Mouse (Mus musculus) limb, embryonic 13.5 days (tissue): Measurements from ENCODE around the gene Tor3a. TPM values are rescaled to one million over a fixed set of nuclear protein-coding genes. Genes with fewer than 3 reads are reported as not detected.

Experiments
- ATAC-seq: fragments of 200-750 bp; cut with Nextera tagmentation; 2 replicates; pipeline ENCODE4 v1.8.0; 2017; ENCODE audit warnings: low read depth, moderate number of reproducible peaks, moderate TSS enrichment; ENCODE audit not compliant: low FRiP score
- H3K27ac ChIP-seq: fragments of 300-500 bp; sonication (generic); 2 replicates; pipeline ENCODE4 v1.5.1; 2015; ENCODE audit warnings: inconsistent platforms, mild to moderate bottlenecking, moderate library complexity
- H3K27me3 ChIP-seq: fragments of 300-500 bp; sonication (generic); 2 replicates; pipeline ENCODE4 v1.6.1; 2015; ENCODE audit warnings: mild to moderate bottlenecking, inconsistent platforms
- H3K36me3 ChIP-seq: fragments of 300-500 bp; sonication (generic); 2 replicates; pipeline ENCODE4 v1.6.1; 2015; ENCODE audit warnings: inconsistent platforms, mild to moderate bottlenecking, moderate library complexity
- H3K4me1 ChIP-seq: fragments of 300-500 bp; sonication (generic); 2 replicates; pipeline ENCODE4 v1.6.1; 2015; ENCODE audit warnings: inconsistent platforms
- H3K4me2 ChIP-seq: fragments of 300-500 bp; sonication (generic); replicated peaks from 2 replicates; pipeline ENCODE4 v1.6.1; 2015; ENCODE audit warnings: inconsistent platforms, mild to moderate bottlenecking, moderate library complexity
- H3K4me3 ChIP-seq: fragments of 300-500 bp; sonication (generic); 2 replicates; pipeline ENCODE4 v1.5.1; 2015; ENCODE audit warnings: moderate library complexity, mild to moderate bottlenecking, inconsistent platforms
- H3K9ac ChIP-seq: fragments of 300-500 bp; sonication (generic); 2 replicates; pipeline ENCODE4 v1.6.1; 2015; ENCODE audit warnings: mild to moderate bottlenecking, inconsistent platforms
- H3K9me3 ChIP-seq: fragments of 300-500 bp; sonication (generic); 2 replicates; pipeline ENCODE4 v1.6.1; 2016; ENCODE audit warnings: inconsistent platforms
- WGBS: fragments of 180-500 bp; shearing (Covaris S2); methylation state at CpG from one replicate; pipeline ENCODE4 v1.1.7; 2015; 5-methylcytosine and 5-hydroxymethylcytosine counted together
- polyA plus RNA-seq: library from polyadenylated mRNA; unstranded; fragments of >200 nt; fragmentation: Nextera tagmentation; extraction: Ambion mirVana; gene quantifications from 2 replicates; pipeline ENCODE4 v1.2.1, GENCODE M21; 2015

Gene Tor3a
- polyA plus RNA-seq, 1 experiment from 2014 or later, result 8.3 TPM

- 95% methylated on average over 4 of the region's 4 CpGs for WGBS
Measured at GRCm38 (mm10) chr1:156703444-156703843, 29.3 kb upstream of the Tor3a start.

DNA sequence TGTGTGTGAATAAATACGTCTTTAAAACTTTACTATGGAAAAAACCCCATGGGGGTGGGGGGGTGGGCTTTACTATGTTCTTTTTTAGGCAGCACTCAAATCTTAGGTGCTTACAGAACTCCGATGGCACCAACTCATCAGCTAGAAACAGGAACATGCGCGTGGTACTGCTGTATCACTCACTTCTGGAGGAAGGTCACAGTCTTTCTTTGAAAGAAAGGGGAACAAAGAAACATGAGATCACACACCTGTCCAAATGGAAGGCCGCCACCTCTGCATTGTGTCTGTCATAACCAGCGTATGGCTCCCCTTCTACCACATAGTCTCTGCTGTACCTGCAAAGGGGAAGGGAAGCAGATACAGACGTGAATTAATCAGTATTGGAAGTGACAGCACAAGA, 28.0 kb upstream of the Tor3a start:
- Histone ChIP-seq H3K4me3 (no peak overlapping the region), H3K4me1 (no peaks in the 10 kb centered on the region), H3K9me3 (no peaks in the 10 kb centered on the region), H3K4me2 (no peak overlapping the region), H3K9ac (no peak overlapping the region), H3K36me3 (peaks cover 75% of the 10 kb centered on the region), H3K27ac (no peak overlapping the region), H3K27me3 (no peaks in the 10 kb centered on the region)
- no peak for ATAC-seq
- WGBS, result 92% methylated on average over 7 of the region's 7 CpGs

More at GRCm38 (mm10) chr1:156703444-156703843, 29.3 kb upstream of the Tor3a start:
- H3K36me3 ChIP-seq, result peaks cover 64% of the 10 kb centered on the region
- no peak overlapping the region for H3K9ac ChIP-seq
- H3K4me2 ChIP-seq, result no peak overlapping the region
- no peak overlapping the region for H3K27ac ChIP-seq
- H3K27me3 ChIP-seq, result no peaks in the 10 kb centered on the region
- no peaks in the 10 kb centered on the region for H3K4me1 ChIP-seq
- no peaks in the 10 kb centered on the region for H3K9me3 ChIP-seq
- ATAC-seq, result no peak
- H3K4me3 ChIP-seq, result no peak overlapping the region

- Histone ChIP-seq H3K9ac (no peak overlapping the region), H3K4me2 (no peak overlapping the region), H3K9me3 (no peaks in the 10 kb centered on the region), H3K27ac (no peak overlapping the region), H3K4me1 (no peaks in the 10 kb centered on the region; the same call in 1 of the 2 replicates), H3K36me3 (peaks cover 88% of the 10 kb centered on the region), H3K4me3 (no peak overlapping the region), H3K27me3 (no peaks in the 10 kb centered on the region)
- no peak for ATAC-seq
- 65% methylated on average over 7 of the region's 7 CpGs for WGBS
Measured at GRCm38 (mm10) chr1:156686025-156686661, 12.0 kb upstream of the Tor3a start.

GRCm38 (mm10) chr1:156679599-156679998, 5.4 kb upstream of the Tor3a start:
- Histone ChIP-seq H3K36me3 (peaks cover 50% of the 10 kb centered on the region), H3K27ac (no peak overlapping the region), H3K4me1 (peaks cover under 1% of the 10 kb centered on the region; the same call in 1 of the 2 replicates), H3K4me2 (no peak overlapping the region), H3K9ac (no peak overlapping the region), H3K9me3 (no peaks in the 10 kb centered on the region), H3K4me3 (no peak overlapping the region), H3K27me3 (no peaks in the 10 kb centered on the region)
- ATAC-seq, result no peak
- 83% methylated on average over 9 of the region's 9 CpGs for WGBS

DNA sequence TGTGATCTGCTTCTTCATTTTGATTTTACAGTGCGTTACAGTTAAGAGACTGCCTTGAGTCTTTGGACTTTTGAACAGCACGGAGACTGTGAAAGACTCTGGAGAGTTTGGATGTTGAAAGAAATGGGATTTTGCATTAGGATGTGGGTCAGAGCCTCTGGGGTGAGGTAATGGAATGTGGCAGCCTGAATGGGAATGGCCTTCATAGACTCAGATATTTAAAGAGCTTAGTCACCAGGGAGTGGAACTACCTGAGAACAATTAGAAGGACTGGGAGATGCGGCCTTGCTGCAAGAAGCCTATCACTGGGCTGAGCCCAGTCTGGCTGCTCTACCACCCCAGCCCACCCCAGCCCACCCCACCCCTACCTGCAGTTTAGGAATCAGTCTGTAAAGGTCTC, 3.1 kb upstream of the Tor3a start:
- Histone ChIP-seq H3K4me2 (no peak overlapping the region), H3K27ac (no peak overlapping the region), H3K9ac (no peak overlapping the region), H3K4me3 (no peak overlapping the region), H3K36me3 (peaks cover 32% of the 10 kb centered on the region), H3K9me3 (no peaks in the 10 kb centered on the region), H3K27me3 (no peaks in the 10 kb centered on the region), H3K4me1 (peaks cover 18% of the 10 kb centered on the region)
- ATAC-seq, result no peak
- WGBS, result 80% methylated on average over 3 of the region's 3 CpGs

- Histone ChIP-seq H3K36me3 (peaks cover 27% of the 10 kb centered on the region), H3K4me2 (no peak overlapping the region), H3K4me1 (peaks cover 18% of the 10 kb centered on the region), H3K9me3 (no peaks in the 10 kb centered on the region), H3K4me3 (no peak overlapping the region), H3K27me3 (no peaks in the 10 kb centered on the region), H3K9ac (no peak overlapping the region), H3K27ac (no peak overlapping the region)
- ATAC-seq, result no peak
- 85% methylated on average over 5 of the region's 5 CpGs for WGBS
Measured at GRCm38 (mm10) chr1:156676596-156676995, 2.4 kb upstream of the Tor3a start.

GRCm38 (mm10) chr1:156676171-156676570, 2.0 kb upstream of the Tor3a start:
- Histone ChIP-seq H3K4me1 (peaks cover 18% of the 10 kb centered on the region), H3K4me3 (no peak overlapping the region), H3K36me3 (peaks cover 25% of the 10 kb centered on the region), H3K9ac (no peak overlapping the region), H3K4me2 (no peak overlapping the region), H3K27ac (no peak overlapping the region), H3K9me3 (no peaks in the 10 kb centered on the region), H3K27me3 (no peaks in the 10 kb centered on the region)
- ATAC-seq, result no peak
- WGBS, result 33% methylated on average over 12 of the region's 12 CpGs

DNA sequence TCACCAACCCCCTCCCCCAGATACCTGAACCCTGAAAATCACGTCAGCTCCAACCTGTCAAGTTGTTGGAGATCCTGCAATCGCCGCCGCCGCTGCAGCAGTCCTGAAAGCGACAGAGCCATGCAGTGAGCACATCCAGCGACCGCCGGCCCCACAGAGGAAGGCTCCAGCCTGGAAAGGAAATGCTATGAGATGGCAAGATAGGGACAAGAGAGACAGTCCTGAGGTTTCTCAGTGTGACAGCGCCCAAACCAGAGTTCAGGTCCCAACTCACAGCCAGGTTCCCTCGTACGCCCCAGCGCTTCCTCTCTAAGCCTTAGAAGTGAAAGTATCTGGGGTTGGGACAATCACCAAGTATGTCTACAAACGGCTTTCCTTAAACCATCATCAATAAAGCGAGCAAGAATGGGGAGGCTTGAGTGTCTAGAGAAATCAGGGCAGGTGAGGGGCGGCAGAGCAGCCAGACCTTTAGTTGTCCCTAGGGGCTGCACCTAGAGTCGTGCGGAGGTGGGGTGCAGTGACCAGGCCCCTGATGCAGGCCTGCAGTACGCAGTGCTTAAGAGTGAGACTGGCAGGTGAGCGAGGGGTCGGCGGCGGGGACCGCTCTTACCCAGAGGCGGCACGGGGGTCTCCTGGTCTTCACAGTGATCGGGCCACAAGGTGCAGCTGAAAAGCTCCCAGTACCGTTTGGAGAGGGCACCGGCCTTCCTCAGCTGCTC, 521 bp downstream of the Tor3a start:
- Histone ChIP-seq H3K9me3 (no peaks in the 10 kb centered on the region), H3K4me3 (peak overlapping the region; percentile 65), H3K4me1 (peaks cover 23% of the 10 kb centered on the region), H3K4me2 (peak overlapping the region; percentile 99), H3K27me3 (no peaks in the 10 kb centered on the region), H3K27ac (no peak overlapping the region), H3K36me3 (peaks cover 2% of the 10 kb centered on the region; the same call in 1 of the 2 replicates), H3K9ac (peak overlapping the region; percentile 72)
- ATAC-seq, result peak; percentile 41; the same call in 1 of the 2 replicates
- WGBS, result 2% methylated on average over 29 of the region's 29 CpGs

GRCm38 (mm10) chr1:156672720-156673475, 1.3 kb downstream of the Tor3a start:
- Histone ChIP-seq H3K4me3 (peak overlapping the region; percentile 65), H3K4me1 (peaks cover 27% of the 10 kb centered on the region), H3K27ac (no peak overlapping the region), H3K9ac (peak overlapping the region; percentile 72; the same call in 1 of the 2 replicates), H3K36me3 (no peaks in the 10 kb centered on the region), H3K27me3 (no peaks in the 10 kb centered on the region), H3K9me3 (no peaks in the 10 kb centered on the region), H3K4me2 (peak overlapping the region; percentile 99)
- WGBS, result 19% methylated on average over 14 of the region's 14 CpGs
- ATAC-seq, result no peak; the same call in 1 of the 2 replicates

DNA sequence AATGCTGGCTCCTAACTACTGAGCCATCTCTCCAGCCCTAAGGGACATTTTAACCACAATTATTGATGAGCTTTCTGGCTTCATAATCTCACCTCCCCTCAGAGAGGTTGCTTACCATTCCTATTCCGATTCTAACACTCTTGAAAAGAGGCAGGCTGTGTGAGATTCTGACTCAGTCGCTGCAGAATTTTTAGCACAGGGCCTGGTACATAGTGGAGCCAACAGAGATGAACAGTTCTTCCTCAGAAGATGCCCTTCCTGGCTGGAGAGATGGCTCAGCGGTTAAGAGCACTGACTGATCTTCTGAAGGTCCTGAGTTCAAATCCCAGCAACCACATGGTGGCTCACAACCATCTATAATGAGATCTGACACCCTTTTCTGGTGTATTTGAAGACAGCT, 2.2 kb downstream of the Tor3a start:
- H3K4me1 ChIP-seq, result peaks cover 30% of the 10 kb centered on the region
- H3K4me2 ChIP-seq, result no peak overlapping the region
- ATAC-seq, result no peak
- WGBS, result 85% methylated on average over 3 of the region's 3 CpGs
- no peaks in the 10 kb centered on the region for H3K36me3 ChIP-seq
- no peak overlapping the region for H3K9ac ChIP-seq
- no peak overlapping the region for H3K4me3 ChIP-seq
- no peaks in the 10 kb centered on the region for H3K27me3 ChIP-seq
- H3K9me3 ChIP-seq, result no peaks in the 10 kb centered on the region
- no peak overlapping the region for H3K27ac ChIP-seq

DNA sequence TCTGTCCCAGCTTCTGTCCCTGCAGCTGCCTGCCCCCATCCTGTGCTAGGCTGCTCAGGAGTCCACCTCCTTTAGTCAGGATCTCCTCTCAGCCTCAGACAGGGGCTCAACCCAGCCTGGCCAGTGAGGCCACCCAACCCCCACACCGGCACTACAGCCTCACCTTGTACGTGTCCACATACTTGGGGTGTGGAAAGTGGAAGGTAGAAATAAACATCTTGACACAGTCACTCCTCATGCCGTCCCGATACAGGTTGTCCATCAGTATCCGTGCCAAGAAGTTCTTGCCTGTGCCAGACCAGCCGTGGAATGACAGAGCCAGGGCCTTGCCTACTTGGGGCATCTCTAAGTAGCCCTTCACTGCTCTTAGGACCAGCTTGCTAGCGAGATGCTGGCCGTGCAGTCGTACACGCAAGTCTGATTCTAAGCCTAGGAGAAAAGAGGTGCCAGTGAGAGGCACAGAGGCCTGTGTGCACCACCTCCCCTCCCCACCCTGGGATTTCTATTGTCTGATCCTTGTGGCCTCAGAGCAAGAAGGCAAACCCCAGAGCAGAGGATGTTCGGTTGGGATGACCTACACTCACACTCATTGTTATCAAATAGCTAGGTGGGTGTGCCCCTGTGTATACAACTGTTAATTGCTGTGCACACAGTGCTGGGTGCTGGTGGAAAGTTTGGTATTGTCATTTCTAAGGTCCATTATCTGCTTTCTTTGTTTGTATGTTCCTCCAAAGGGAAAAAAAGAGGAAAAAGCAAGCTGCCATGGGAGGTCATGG, 4.8 kb downstream of the Tor3a start:
- Histone ChIP-seq H3K9me3 (no peaks in the 10 kb centered on the region), H3K4me1 (peaks cover 28% of the 10 kb centered on the region), H3K27me3 (no peaks in the 10 kb centered on the region), H3K27ac (peak overlapping the region; percentile 0; the same call in 1 of the 2 replicates), H3K9ac (no peak overlapping the region), H3K36me3 (no peaks in the 10 kb centered on the region), H3K4me3 (no peak overlapping the region), H3K4me2 (no peak overlapping the region)
- no peak for ATAC-seq
- 47% methylated on average over 11 of the region's 11 CpGs for WGBS
